Mouse (Mus musculus) midbrain, embryonic 16.5 days (tissue): Measurements from ENCODE around the gene Slc29a3. TPM values are rescaled to one million over a fixed set of nuclear protein-coding genes. Genes with fewer than 3 reads are reported as not detected.
"Not testable (repeated sequence)": the region's sequence is repeated elsewhere in the genome, so short reads cannot be mapped to it uniquely, and the experiment has no call there.

ENCODE experiments used
- ATAC-seq: fragments of 200-750 bp; cut with Nextera tagmentation; 2 replicates; pipeline ENCODE4 v1.8.0; 2017; ENCODE audit warnings: moderate TSS enrichment
- H3K27ac ChIP-seq: fragments of 300-500 bp; sonication (generic); 2 replicates; pipeline ENCODE4 v1.5.1; 2014; ENCODE audit warnings: mild to moderate bottlenecking, low read length, mixed read lengths
- H3K27me3 ChIP-seq: fragments of 300-500 bp; sonication (generic); 2 replicates; pipeline ENCODE4 v1.6.1; 2014; ENCODE audit warnings: low read depth, low read length, mixed read lengths; ENCODE audit not compliant: control insufficient read depth, insufficient read depth
- H3K36me3 ChIP-seq: fragments of 300-500 bp; sonication (generic); 2 replicates; pipeline ENCODE4 v1.6.1; 2014; ENCODE audit warnings: mild to moderate bottlenecking, low read length, moderate library complexity, mixed read lengths; ENCODE audit not compliant: control insufficient read depth, insufficient read depth
- H3K4me1 ChIP-seq: fragments of 300-500 bp; sonication (generic); 2 replicates; pipeline ENCODE4 v1.6.1; 2014; ENCODE audit warnings: mild to moderate bottlenecking, low read length, mixed read lengths; ENCODE audit not compliant: control insufficient read depth, insufficient read depth
- H3K4me2 ChIP-seq: fragments of 300-500 bp; sonication (generic); 2 replicates; pipeline ENCODE4 v1.6.1; 2014; ENCODE audit warnings: mild to moderate bottlenecking, low read length, mixed read lengths
- H3K4me3 ChIP-seq: fragments of 300-500 bp; sonication (generic); 2 replicates; pipeline ENCODE4 v1.5.1; 2014; ENCODE audit warnings: low read depth, mild to moderate bottlenecking, low read length, moderate library complexity, mixed read lengths
- H3K9ac ChIP-seq: fragments of 300-500 bp; sonication (generic); 2 replicates; pipeline ENCODE4 v1.6.1; 2014; ENCODE audit warnings: low read depth, low read length, mixed read lengths
- H3K9me3 ChIP-seq: fragments of 300-500 bp; sonication (generic); replicated peaks from 2 replicates; pipeline ENCODE4 v1.6.1; 2014; ENCODE audit warnings: mild to moderate bottlenecking, low read length, mixed read lengths; ENCODE audit not compliant: control insufficient read depth, poor library complexity, severe bottlenecking
- WGBS: fragments of 180-500 bp; shearing (Covaris S2); extraction: QIAGEN DNeasy Blood & Tissue Kit; methylation state at CpG from one replicate; pipeline ENCODE4 v1.1.7; 2014; 5-methylcytosine and 5-hydroxymethylcytosine counted together
- polyA plus RNA-seq: library from polyadenylated mRNA; unstranded; fragments of >200 nt; fragmentation: Nextera tagmentation; extraction: Ambion mirVana; gene quantifications from 2 replicates; pipeline ENCODE4 v1.2.1, GENCODE M21; 2015

Gene Slc29a3
- polyA plus RNA-seq, 1 experiment from 2014 or later: 10.3 TPM

GRCm38 (mm10) chr10:60723345-60723744 lies 29.2 kb downstream of the Slc29a3 start:
- H3K4me3 ChIP-seq: no peak overlapping the region
- no peaks in the 10 kb centered on the region for H3K27me3 ChIP-seq
- 58% methylated on average over 1 of the region's 1 CpGs for WGBS
- H3K9me3 ChIP-seq: no peaks in the 10 kb centered on the region
- no peak overlapping the region for H3K27ac ChIP-seq
- H3K4me2 ChIP-seq: no peak overlapping the region
- H3K36me3 ChIP-seq: no peaks in the 10 kb centered on the region
- peaks cover 6% of the 10 kb centered on the region; the same call in 1 of the 2 replicates for H3K4me1 ChIP-seq
- ATAC-seq: no peak
- no peak overlapping the region for H3K9ac ChIP-seq

DNA sequence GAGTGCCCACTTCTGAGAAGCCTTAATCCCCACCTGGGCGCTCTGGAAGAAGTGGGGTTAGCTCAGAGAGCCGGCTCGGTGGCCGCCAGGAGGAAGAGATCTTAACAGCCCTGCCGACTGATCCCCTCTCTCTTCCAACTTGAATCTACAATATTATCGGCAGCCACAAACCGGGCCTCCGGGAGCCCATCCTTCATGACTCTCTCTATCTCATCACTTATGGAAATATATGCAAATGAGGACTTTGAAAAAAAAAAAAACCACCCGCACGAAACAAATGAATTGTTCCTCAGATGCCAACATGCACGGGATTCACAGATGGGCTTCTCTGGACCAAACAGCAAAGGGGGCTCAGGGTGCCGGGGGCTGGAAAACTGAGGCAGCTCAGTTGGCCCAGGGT lies 31.0 kb downstream of the Slc29a3 start:
- Histone ChIP-seq H3K9ac (no peak overlapping the region), H3K27ac (no peak overlapping the region), H3K27me3 (no peaks in the 10 kb centered on the region), H3K4me1 (no peaks in the 10 kb centered on the region), H3K4me3 (no peak overlapping the region), H3K36me3 (no peaks in the 10 kb centered on the region), H3K9me3 (no peaks in the 10 kb centered on the region), H3K4me2 (no peak overlapping the region)
- ATAC-seq: peak; percentile 22; the same call in 1 of the 2 replicates
- 19% methylated on average over 12 of the region's 12 CpGs for WGBS

- H3K9ac ChIP-seq: no peak overlapping the region
- ATAC-seq: no peak
- no peak overlapping the region for H3K4me2 ChIP-seq
- 87% methylated on average over 5 of the region's 5 CpGs for WGBS
- H3K27me3 ChIP-seq: no peaks in the 10 kb centered on the region
- no peak overlapping the region for H3K27ac ChIP-seq
- H3K4me1 ChIP-seq: no peaks in the 10 kb centered on the region
- H3K36me3 ChIP-seq: peaks cover 8% of the 10 kb centered on the region
- H3K9me3 ChIP-seq: no peaks in the 10 kb centered on the region
- H3K4me3 ChIP-seq: no peak overlapping the region
Measured at GRCm38 (mm10) chr10:60720461-60720860, 32.1 kb downstream of the Slc29a3 start.

- Histone ChIP-seq H3K27ac (no peak overlapping the region), H3K9ac (no peak overlapping the region), H3K4me3 (no peak overlapping the region), H3K4me1 (no peaks in the 10 kb centered on the region), H3K36me3 (peaks cover 19% of the 10 kb centered on the region), H3K9me3 (peaks cover 5% of the 10 kb centered on the region; the same call in 1 of the 2 replicates), H3K27me3 (no peaks in the 10 kb centered on the region), H3K4me2 (no peak overlapping the region)
- ATAC-seq: no peak
- 96% methylated on average over 2 of the region's 2 CpGs for WGBS
Measured at GRCm38 (mm10) chr10:60718491-60718890, 34.1 kb downstream of the Slc29a3 start.

GRCm38 (mm10) chr10:60716449-60716848 lies 36.1 kb downstream of the Slc29a3 start:
- no peak overlapping the region for H3K9ac ChIP-seq
- peaks cover 5% of the 10 kb centered on the region; the same call in 1 of the 2 replicates for H3K9me3 ChIP-seq
- H3K4me3 ChIP-seq: no peak overlapping the region
- H3K4me2 ChIP-seq: no peak overlapping the region
- 90% methylated on average over 3 of the region's 3 CpGs for WGBS
- no peaks in the 10 kb centered on the region for H3K27me3 ChIP-seq
- no peak for ATAC-seq
- no peak overlapping the region for H3K27ac ChIP-seq
- no peaks in the 10 kb centered on the region for H3K4me1 ChIP-seq
- H3K36me3 ChIP-seq: peaks cover 19% of the 10 kb centered on the region

GRCm38 (mm10) chr10:60712299-60712698 lies 40.3 kb downstream of the Slc29a3 start:
- not testable (repeated sequence) for H3K4me1 ChIP-seq, H3K4me3 ChIP-seq, H3K27me3 ChIP-seq, H3K9ac ChIP-seq, ATAC-seq, H3K4me2 ChIP-seq, H3K9me3 ChIP-seq, H3K27ac ChIP-seq
- WGBS: 66% methylated on average over 7 of the region's 8 CpGs
- peaks cover 19% of the 10 kb centered on the region for H3K36me3 ChIP-seq

DNA sequence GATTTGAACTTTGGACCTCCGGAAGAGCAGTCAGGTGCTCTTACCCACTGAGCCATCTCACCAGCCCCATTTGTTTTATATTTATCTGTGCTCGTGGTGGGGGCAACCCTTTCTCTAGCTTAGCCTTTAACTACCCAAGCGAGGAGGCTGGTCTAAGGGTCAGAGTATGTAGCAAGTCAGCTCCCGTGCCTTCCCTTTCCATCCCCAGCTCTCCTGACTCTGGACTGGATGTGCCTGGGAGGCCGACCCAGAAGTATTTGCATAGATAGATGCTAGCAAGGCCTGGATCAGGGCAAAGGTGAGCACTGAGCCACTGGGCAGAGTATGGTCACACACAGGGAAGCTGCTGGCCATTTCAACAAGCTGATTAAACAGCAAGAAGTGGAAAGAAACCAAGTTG lies 43.8 kb downstream of the Slc29a3 start:
- H3K9me3 ChIP-seq: peaks cover under 1% of the 10 kb centered on the region; the same call in 1 of the 2 replicates
- 80% methylated on average over 5 of the region's 5 CpGs for WGBS
- no peak for ATAC-seq
- peaks cover under 1% of the 10 kb centered on the region; the same call in 1 of the 2 replicates for H3K36me3 ChIP-seq
- no peak overlapping the region for H3K27ac ChIP-seq
- no peaks in the 10 kb centered on the region for H3K4me1 ChIP-seq
- H3K27me3 ChIP-seq: no peaks in the 10 kb centered on the region
- no peak overlapping the region for H3K4me2 ChIP-seq
- H3K4me3 ChIP-seq: no peak overlapping the region
- no peak overlapping the region for H3K9ac ChIP-seq

DNA sequence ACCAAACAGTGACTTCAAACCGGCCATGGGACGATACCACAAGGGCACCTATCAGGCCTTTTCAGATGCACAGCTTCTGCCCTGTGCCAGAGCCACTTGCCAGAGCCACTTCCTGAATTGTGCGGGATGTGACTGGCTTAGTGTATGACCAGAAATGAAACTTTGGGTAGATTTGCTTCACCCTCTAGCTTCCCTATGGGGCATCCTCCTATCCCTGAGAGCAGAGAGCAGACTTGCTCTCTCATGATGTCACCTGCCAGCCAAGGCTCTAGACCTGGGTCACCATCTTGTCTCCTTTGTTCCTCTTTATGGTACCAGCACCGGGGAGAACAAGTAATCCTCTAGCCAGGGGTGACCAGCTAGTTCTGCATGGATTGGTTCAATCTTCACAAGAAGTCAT lies 46.3 kb downstream of the Slc29a3 start:
- Histone ChIP-seq H3K9ac (no peak overlapping the region), H3K4me2 (no peak overlapping the region), H3K9me3 (no peaks in the 10 kb centered on the region), H3K4me3 (no peak overlapping the region), H3K4me1 (no peaks in the 10 kb centered on the region), H3K27me3 (no peaks in the 10 kb centered on the region), H3K27ac (no peak overlapping the region), H3K36me3 (no peaks in the 10 kb centered on the region)
- ATAC-seq: no peak
- 89% methylated on average over 4 of the region's 4 CpGs for WGBS

DNA sequence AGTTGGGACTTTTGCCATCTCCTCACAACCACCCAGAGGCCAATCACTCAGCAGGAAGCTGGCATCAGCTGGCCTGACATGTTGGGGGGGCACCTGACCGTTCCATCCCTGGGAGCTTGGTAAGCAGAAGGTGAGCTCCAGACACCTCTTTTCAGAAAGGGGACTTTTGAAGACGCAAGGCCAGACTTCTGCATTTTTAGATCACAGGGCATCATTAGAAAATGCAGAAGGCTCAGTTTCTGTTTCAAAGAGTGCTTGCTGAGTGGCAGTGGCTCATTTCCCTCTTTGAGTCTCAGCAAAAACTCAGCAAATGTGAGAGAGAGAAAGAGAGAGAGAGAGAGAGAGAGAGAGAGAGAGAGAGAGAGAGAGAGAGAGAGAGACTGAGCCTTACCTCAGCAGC lies 47.5 kb downstream of the Slc29a3 start:
- 71% methylated on average over 2 of the region's 2 CpGs for WGBS
- Histone ChIP-seq H3K27me3 (no peaks in the 10 kb centered on the region), H3K4me3 (no peak overlapping the region), H3K27ac (no peak overlapping the region), H3K9ac (no peak overlapping the region), H3K9me3 (no peaks in the 10 kb centered on the region), H3K4me1 (no peaks in the 10 kb centered on the region), H3K4me2 (no peak overlapping the region), H3K36me3 (no peaks in the 10 kb centered on the region)
- no peak for ATAC-seq
